Mouse (Mus musculus) small intestine, adult 2 months (tissue): ENCODE measurements around the gene Map4k2. TPM values are rescaled to one million over a fixed set of nuclear protein-coding genes. Genes with fewer than 3 reads are reported as not detected.

Source experiments
- H3K27ac ChIP-seq: fragments of 200-500 bp; 2 replicates; pipeline ENCODE4 v1.5.1; 2012; ENCODE audit warnings: low read depth, low read length, control low read depth, inconsistent platforms; ENCODE audit not compliant: insufficient read depth
- H3K27me3 ChIP-seq: fragments of 200-500 bp; 2 replicates; pipeline ENCODE4 v1.6.1; 2012; ENCODE audit warnings: mild to moderate bottlenecking, moderate library complexity, low read length, inconsistent platforms; ENCODE audit not compliant: control insufficient read depth, insufficient read depth
- H3K36me3 ChIP-seq: fragments of 200-500 bp; 2 replicates; pipeline ENCODE4 v1.6.1; 2012; ENCODE audit warnings: mild to moderate bottlenecking, low read length, control low read depth, inconsistent platforms; ENCODE audit not compliant: control insufficient read depth, insufficient read depth
- H3K4me1 ChIP-seq: fragments of 200-500 bp; 2 replicates; pipeline ENCODE4 v1.6.1; 2012; ENCODE audit warnings: low read length, inconsistent platforms, mixed read lengths; ENCODE audit not compliant: control insufficient read depth, insufficient read depth, insufficient read length
- H3K4me3 ChIP-seq: fragments of 200-500 bp; 2 replicates; pipeline ENCODE4 v1.5.1; 2012; ENCODE audit warnings: low read depth, mild to moderate bottlenecking, control low read depth, inconsistent platforms, low read length, moderate library complexity
- CTCF ChIP-seq: fragments of 200-500 bp; IDR thresholded peaks from 2 replicates; pipeline ENCODE4 v1.5.1; 2012; ENCODE audit warnings: low read depth, mild to moderate bottlenecking, control low read depth, inconsistent platforms, low read length, moderate library complexity, mixed read lengths; ENCODE audit not compliant: insufficient replicate concordance, insufficient read length; ENCODE audit errors: extremely low read depth
- POLR2A ChIP-seq: fragments of 200-500 bp; IDR thresholded peaks from 2 replicates; pipeline ENCODE4 v1.6.1; 2012; ENCODE audit warnings: low read depth, mild to moderate bottlenecking, control low read depth, inconsistent platforms, low read length, moderate library complexity
- WGBS: fragments of 180-500 bp; shearing (Covaris S2); methylation state at CpG from one replicate; pipeline ENCODE4 v1.1.7; 2018; 5-methylcytosine and 5-hydroxymethylcytosine counted together
- polyA plus RNA-seq: library from polyadenylated mRNA; depleted of rRNA; stranded (reverse); fragments of >200 nt; gene quantifications from 2 replicates; pipeline ENCODE4 v1.2.3, GENCODE M21; 2012; rRNA removed

Map4k2 gene
- polyA plus RNA-seq, 1 experiment, result 77.3 TPM

GRCm38 (mm10) chr19:6401951-6402350, 61.0 kb downstream of the Map4k2 start:
- 0 out of 2 replicates have a peak overlapping the region, but pooled peaks have one; percentile 53 for H3K27ac ChIP-seq
- H3K36me3 ChIP-seq, result no peaks in the 10 kb centered on the region
- peaks cover 15% of the 10 kb centered on the region for H3K4me1 ChIP-seq
- H3K4me3 ChIP-seq, result peak overlapping the region; percentile 60
- TF ChIP-seq CTCF, result no peak
- TF ChIP-seq POLR2A, result no peak
- 9% methylated on average over 9 of the region's 9 CpGs for WGBS
- H3K27me3 ChIP-seq, result peaks cover 30% of the 10 kb centered on the region

GRCm38 (mm10) chr19:6403869-6404268, 62.9 kb downstream of the Map4k2 start:
- 85% methylated on average over 10 of the region's 10 CpGs for WGBS
- no peak for TF ChIP-seq CTCF
- TF ChIP-seq POLR2A, result no peak
- peaks cover 23% of the 10 kb centered on the region for H3K27me3 ChIP-seq
- peaks cover 19% of the 10 kb centered on the region for H3K4me1 ChIP-seq
- no peak overlapping the region for H3K27ac ChIP-seq
- no peak overlapping the region for H3K4me3 ChIP-seq
- H3K36me3 ChIP-seq, result no peaks in the 10 kb centered on the region

Other genes with a start within 250 kb of the Map4k2 start
- not detected in 2 replicates for gene AC131692.1, start 246.7 kb upstream of the Map4k2 start, polyA plus RNA-seq
- gene Naaladl1, start 235.4 kb upstream of the Map4k2 start, polyA plus RNA-seq, result 46.7 and 1,874 TPM in 2 replicates
- 35.7 and 46.4 TPM in 2 replicates for gene Sac3d1, start 222.5 kb upstream of the Map4k2 start, polyA plus RNA-seq
- 19.8 and 41.8 TPM in 2 replicates for gene Snx15, start 212.8 kb upstream of the Map4k2 start, polyA plus RNA-seq
- gene Batf2, start 200.2 kb upstream of the Map4k2 start, polyA plus RNA-seq, result 67.6 and 146 TPM in 2 replicates
- gene Arl2, start 199.6 kb upstream of the Map4k2 start, polyA plus RNA-seq, result 62.7 and 98.9 TPM in 2 replicates
- gene Majin, start 156.7 kb upstream of the Map4k2 start, polyA plus RNA-seq, result 0.17 and 1.7 TPM in 2 replicates
- 0.74 TPM in 1 of 2 replicates, not detected in the other for gene Gpha2, start 114.8 kb upstream of the Map4k2 start, polyA plus RNA-seq
- 64.2 and 112 TPM in 2 replicates for gene Ppp2r5b, start 105.3 kb upstream of the Map4k2 start, polyA plus RNA-seq
- gene Atg2a, start 99.5 kb upstream of the Map4k2 start, polyA plus RNA-seq, result 37.0 and 68.8 TPM in 2 replicates
- 315 and 714 TPM in 2 replicates for gene Ehd1, start 64.4 kb upstream of the Map4k2 start, polyA plus RNA-seq
- gene Cdc42bpg, start 34.7 kb upstream of the Map4k2 start, polyA plus RNA-seq, result 26.0 and 53.2 TPM in 2 replicates
- gene Men1, start 6.2 kb upstream of the Map4k2 start, polyA plus RNA-seq, result 23.6 and 38.5 TPM in 2 replicates
- 99.0 and 171 TPM in 2 replicates for gene Sf1, start 22.6 kb downstream of the Map4k2 start, polyA plus RNA-seq
- gene Pygm, start 43.3 kb downstream of the Map4k2 start, polyA plus RNA-seq, result 3.2 and 5.0 TPM in 2 replicates
- gene Rasgrp2, start 58.2 kb downstream of the Map4k2 start, polyA plus RNA-seq, result 38.3 and 40.9 TPM in 2 replicates
- 2.0 and 2.9 TPM in 2 replicates for gene Nrxn2, start 77.6 kb downstream of the Map4k2 start, polyA plus RNA-seq
- gene Slc22a12, start 201.9 kb downstream of the Map4k2 start, polyA plus RNA-seq, result not detected in 2 replicates